Comparison of ENCODE assay signal across 8 mouse cellular contexts in the genomic region with DNA sequence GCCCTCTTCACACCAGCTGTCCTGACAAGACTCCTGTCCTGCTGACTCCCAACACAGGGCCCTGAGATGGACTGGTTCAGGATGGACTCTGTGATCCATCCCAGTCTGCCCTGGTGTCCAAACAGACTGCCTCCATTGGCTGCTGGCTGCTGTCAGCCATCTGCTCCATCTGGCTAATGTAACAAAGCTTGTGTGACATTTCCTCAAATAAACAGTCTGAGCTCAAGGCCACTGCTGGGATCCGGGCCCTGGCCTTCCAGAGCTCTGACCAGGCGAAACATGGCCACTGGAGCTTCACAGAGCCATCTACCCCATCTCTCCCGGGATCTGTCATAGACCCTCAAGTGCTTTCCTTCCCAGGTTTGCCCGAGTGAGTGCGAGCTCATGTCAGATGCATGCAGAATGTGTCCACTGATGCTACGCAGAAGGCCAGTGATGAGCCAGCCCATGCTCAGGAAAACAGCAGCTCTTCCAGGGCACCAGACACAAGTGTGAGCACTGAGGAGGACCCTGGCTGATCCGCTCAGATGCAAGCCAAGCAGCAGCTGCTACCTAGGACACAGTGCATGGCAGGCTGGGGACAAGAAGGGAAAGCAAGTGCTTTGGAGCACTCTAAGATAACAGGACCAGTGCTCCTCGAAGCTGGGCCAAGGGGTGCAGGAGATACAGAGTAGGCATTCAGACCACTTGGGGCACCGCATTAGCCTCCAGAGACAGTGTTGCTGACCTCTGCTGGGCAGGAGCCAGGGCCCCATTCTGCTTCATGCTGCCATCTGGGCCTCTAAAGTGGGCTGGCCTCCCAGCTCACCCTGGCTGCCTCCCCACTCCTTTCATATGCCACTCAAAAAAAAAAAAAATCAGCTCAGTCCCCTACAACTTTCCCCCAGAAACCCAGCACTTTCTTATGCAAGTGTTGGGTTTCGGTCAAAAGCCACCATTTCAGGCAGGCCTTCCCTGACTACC. TPM values are rescaled to one million over a fixed set of nuclear protein-coding genes. Genes with fewer than 3 reads are reported as not detected.
DNase-seq lines count a peak whose midpoint lies in the region; ATAC-seq and TF ChIP-seq lines count a peak whose summit lies in the region.
"Had no signal": no experiment of that assay in that cellular context is flagged by ENCODE, and none has a peak within 500 bp of the region (broad histone marks: within the 10 kb centered on the region; RNA-seq: fewer than 3 reads in every experiment).

No protein-coding gene starts in this region.

- H3K4me1 ChIP-seq in hindbrain, embryonic 14.5 days (replicated peaks; ENCODE audit: control insufficient read depth, insufficient read depth, low read length): no peaks in the 10 kb centered on the region
- H3K4me1 ChIP-seq in hindbrain, embryonic 12.5 days: peaks cover 9% of the 10 kb centered on the region
- no peaks in the 10 kb centered on the region; the same call in 1 of the 2 replicates for H3K4me1 ChIP-seq in testis, adult 2 months (ENCODE audit: control insufficient read depth, insufficient read depth, low read length)
- peaks cover 7% of the 10 kb centered on the region for H3K4me1 ChIP-seq in limb, embryonic 10.5 days

- TF ChIP-seq POLR2A in testis, adult 2 months (IDR thresholded peaks at IDR 0.05; ENCODE audit: control insufficient read depth, low read depth, low read length): no peak

- no peaks in the 10 kb centered on the region for H3K36me3 ChIP-seq in hindbrain, embryonic 14.5 days (replicated peaks; ENCODE audit: control insufficient read depth, insufficient read depth)
- H3K36me3 ChIP-seq in hindbrain, embryonic 12.5 days: no peaks in the 10 kb centered on the region
- H3K36me3 ChIP-seq in testis, adult 2 months (ENCODE audit: control insufficient read depth, insufficient read depth, low read length): no peaks in the 10 kb centered on the region
- no peaks in the 10 kb centered on the region for H3K36me3 ChIP-seq in limb, embryonic 10.5 days

- H3K9ac ChIP-seq in hindbrain, embryonic 14.5 days: no peak overlapping the region
- no peak overlapping the region for H3K9ac ChIP-seq in hindbrain, embryonic 12.5 days
- H3K9ac ChIP-seq: liver, embryonic 14.5 days had no signal

- H3K9me3 ChIP-seq in hindbrain, embryonic 14.5 days (ENCODE audit: control insufficient read depth, low read length): no peaks in the 10 kb centered on the region
- no peaks in the 10 kb centered on the region for H3K9me3 ChIP-seq in hindbrain, embryonic 12.5 days (replicated peaks)
- H3K9me3 ChIP-seq in limb, embryonic 10.5 days (replicated peaks): no peaks in the 10 kb centered on the region

- H3K4me2 ChIP-seq in hindbrain, embryonic 14.5 days (replicated peaks): no peak overlapping the region
- H3K4me2 ChIP-seq in hindbrain, embryonic 12.5 days (replicated peaks): no peak overlapping the region

- no peak overlapping the region for H3K4me3 ChIP-seq in hindbrain, embryonic 14.5 days (replicated peaks; ENCODE audit: low read length)
- H3K4me3 ChIP-seq in hindbrain, embryonic 12.5 days: no peak overlapping the region
- H3K4me3 ChIP-seq in testis, adult 2 months (ENCODE audit: control insufficient read depth, low read depth, low read length): no peak overlapping the region
- no peak overlapping the region for H3K4me3 ChIP-seq in limb, embryonic 10.5 days

- no peak for DNase-seq in hindbrain, embryonic 14.5 days (ENCODE audit: low spot score)
- no peak for DNase-seq in testis, postnatal 10 days (ENCODE audit: low spot score)
- DNase-seq in cerebellum, postnatal 25 days: peak; percentile 74 to 75
- no peak for DNase-seq in limb, embryonic 10.5 days (ENCODE audit: low spot score)
- DNase-seq in urinary bladder, adult 18-20 months (ENCODE audit: low spot score in 2 of 2): no peak

- 0 out of 2 replicates have a peak overlapping the region, but pooled peaks have one; percentile 4 for H3K27ac ChIP-seq in hindbrain, embryonic 14.5 days
- H3K27ac ChIP-seq in hindbrain, embryonic 12.5 days: no peak overlapping the region
- no peak overlapping the region for H3K27ac ChIP-seq in testis, adult 2 months (ENCODE audit: control insufficient read depth, insufficient read depth, low read depth, low read length)
- no peak overlapping the region for H3K27ac ChIP-seq in limb, embryonic 10.5 days
- H3K27ac ChIP-seq: liver, embryonic 14.5 days had no signal

- WGBS in hindbrain, embryonic 14.5 days: 71% methylated on average over 10 of the region's 10 CpGs
- WGBS in hindbrain, embryonic 12.5 days: 73% methylated on average over 10 of the region's 10 CpGs
- 81% methylated on average over 10 of the region's 10 CpGs for WGBS in limb, embryonic 10.5 days

- H3K27me3 ChIP-seq in hindbrain, embryonic 14.5 days (ENCODE audit: control insufficient read depth, insufficient read depth, low read length): no peaks in the 10 kb centered on the region
- 0 out of 2 replicates have a peak, but pooled peaks cover 7% of the 10 kb centered on the region for H3K27me3 ChIP-seq in hindbrain, embryonic 12.5 days
- no peaks in the 10 kb centered on the region for H3K27me3 ChIP-seq in testis, adult 2 months (ENCODE audit: control insufficient read depth, insufficient read depth, low read length)
- 0 out of 2 replicates have a peak, but pooled peaks cover 4% of the 10 kb centered on the region for H3K27me3 ChIP-seq in limb, embryonic 10.5 days (ENCODE audit: low read depth, poor library complexity, severe bottlenecking)

- 0 out of 2 replicates have a peak, but pooled peaks have one; percentile 4 for TF ChIP-seq CTCF in testis, adult 2 months (IDR thresholded peaks at IDR 0.05; ENCODE audit: control insufficient read depth, insufficient read depth, insufficient replicate concordance, low read depth, low read length)

- ATAC-seq in hindbrain, embryonic 14.5 days (ENCODE audit: low FRiP score): no peak
- no peak for ATAC-seq in hindbrain, embryonic 12.5 days (ENCODE audit: low FRiP score)

RNA-seq across cellular contexts. Expression of gene Pemt, which starts 18.1 kb away (rescaled TPM):
- polyA plus RNA-seq in hindbrain, embryonic 14.5 days (2014; fragmentation: Nextera tagmentation; extraction: Ambion mirVana): 7.7 and 7.9 TPM in 2 replicates
- polyA plus RNA-seq in hindbrain, embryonic 12.5 days (2016; fragmentation: Nextera tagmentation; extraction: Ambion mirVana): 5.7 and 7.1 TPM in 2 replicates
- 40.0 and 41.5 TPM in 2 replicates for polyA plus RNA-seq in testis, adult 2 months (2012; rRNA removed)
- 5.3 and 7.5 TPM in 2 replicates for polyA plus RNA-seq in limb, embryonic 10.5 days (2016; fragmentation: Nextera tagmentation; extraction: Ambion mirVana)

Comparison
In these comparisons a context has a peak if more than half of its experiments do, and no peak if none do; other contexts are left out.
1. DNase-seq: peak in cerebellum, postnatal 25 days (2 of 2); none in hindbrain, embryonic 14.5 days (single experiment), testis, postnatal 10 days (single experiment), limb, embryonic 10.5 days (single experiment) and urinary bladder, adult 18-20 months (0 of 2).